Mouse (Mus musculus): ENCODE data around the gene Tmem106a.
"Not testable (repeated sequence)": the region's sequence is repeated elsewhere in the genome, so short reads cannot be mapped to it uniquely, and the experiment has no call there.

Tmem106a gene

DNA sequence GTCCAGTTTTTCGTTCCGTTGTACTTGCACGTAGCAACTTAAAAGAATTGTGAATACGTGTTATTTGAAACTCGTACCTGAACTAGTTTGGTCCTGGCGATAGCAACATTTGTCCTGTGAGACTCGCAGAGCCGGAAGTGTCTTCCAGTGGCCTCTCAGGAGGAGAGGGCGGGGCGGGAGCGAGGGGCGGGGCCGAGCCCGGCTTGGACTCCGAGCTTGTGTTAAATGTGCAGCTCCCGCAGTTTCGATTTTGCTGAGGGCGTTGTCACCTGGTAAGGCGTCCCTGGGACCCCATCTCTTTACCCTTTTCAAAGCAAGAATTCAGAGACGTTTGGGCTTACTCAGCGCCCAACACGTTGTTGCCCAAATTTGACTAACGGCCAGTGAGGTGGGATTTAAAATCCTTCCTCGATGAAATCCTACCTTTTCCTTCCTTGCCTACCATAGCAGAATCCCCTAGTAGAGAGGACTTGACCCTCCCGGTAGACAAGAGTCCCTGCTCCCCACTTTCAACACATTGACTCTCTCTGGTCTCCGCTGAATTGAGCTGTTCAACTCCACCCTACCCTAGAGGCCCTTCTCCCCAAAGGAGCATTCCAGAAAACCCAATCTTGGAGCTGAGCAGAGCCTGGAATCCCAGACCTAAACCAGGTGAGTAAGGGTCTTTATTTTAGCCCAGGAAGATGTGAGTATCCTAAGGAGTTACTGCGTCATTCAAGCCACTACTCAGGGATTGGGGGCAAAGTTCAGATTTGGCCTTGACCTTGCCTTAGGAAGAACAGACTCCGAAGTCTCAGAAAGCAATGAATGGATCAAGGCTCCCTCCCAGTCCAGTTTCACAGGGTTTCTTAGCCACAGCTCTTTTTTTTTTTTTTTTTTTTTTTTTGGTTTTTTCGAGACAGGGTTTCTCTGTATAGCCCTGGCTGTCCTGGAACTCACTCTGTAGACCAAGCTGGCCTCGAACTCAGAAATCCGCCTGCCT is at the start of gene Tmem106a:
Gene Tmem106a (plus strand): TSS at position 189 of the 982 bp plus-strand sequence.
- DNase-seq (ENCODE audit: low read depth, low spot score) = peak; percentile 82

DNA sequence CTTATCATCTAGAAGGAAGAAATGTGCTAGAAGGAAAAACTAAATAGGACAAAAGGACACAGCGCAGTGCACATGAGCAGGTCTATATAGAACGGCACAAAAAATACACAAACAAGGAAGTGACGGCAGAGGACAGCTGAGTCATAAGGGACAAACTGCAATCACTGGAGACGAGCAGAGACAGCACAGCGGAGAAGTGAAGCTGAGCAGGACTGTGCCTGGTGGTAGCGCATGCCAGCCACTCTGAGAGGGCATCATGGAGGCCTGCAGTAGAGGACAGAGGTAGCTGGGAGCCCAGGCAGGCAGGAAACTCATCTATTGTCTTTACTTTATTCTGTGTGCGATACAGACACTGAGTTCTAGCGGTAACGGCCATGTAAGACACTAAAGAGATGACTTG is 38.5 kb upstream of the Tmem106a start:
- DNase-seq (ENCODE audit: low read depth, low spot score) = no peak

DNA sequence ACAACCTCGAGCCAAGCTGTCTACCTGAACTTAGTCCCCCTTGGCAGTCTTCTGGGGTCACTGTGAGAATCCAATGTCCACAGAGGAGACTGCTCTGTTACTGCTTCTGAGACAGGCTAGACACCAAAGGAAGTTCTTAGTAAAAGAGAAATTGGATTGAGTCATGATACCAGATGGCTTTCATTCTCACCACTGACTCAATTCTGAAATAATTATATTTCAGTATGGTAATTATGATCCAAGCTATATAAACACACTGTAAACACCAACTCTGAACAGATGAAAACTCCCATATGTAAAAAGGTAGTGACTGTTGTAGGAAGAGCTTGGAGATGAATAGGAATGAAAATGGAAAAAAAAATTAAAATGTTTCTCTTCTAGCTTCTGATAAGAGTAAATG is 37.9 kb upstream of the Tmem106a start:
- DNase-seq (ENCODE audit: low read depth, low spot score) = no peak

DNA sequence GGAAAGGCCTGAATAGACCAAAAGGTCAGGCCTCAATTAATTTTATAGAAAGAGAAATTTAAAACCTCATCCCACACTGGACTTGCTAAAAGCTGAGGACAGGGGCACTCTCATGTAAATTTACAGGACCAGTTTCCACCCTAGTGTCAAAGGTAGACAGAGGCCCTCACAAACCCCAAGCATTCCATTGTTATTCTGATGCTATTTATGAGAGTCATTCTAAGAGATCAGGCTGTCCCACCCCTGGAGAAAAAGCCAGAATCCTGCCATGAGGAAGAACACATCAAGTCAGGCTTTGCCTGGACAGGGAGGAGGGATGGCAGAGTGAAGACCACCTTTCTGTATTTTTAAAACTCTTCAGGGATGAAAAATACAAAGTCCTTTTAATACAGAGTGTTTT is 33.5 kb upstream of the Tmem106a start:
- no peak for DNase-seq (ENCODE audit: low read depth, low spot score)

DNA sequence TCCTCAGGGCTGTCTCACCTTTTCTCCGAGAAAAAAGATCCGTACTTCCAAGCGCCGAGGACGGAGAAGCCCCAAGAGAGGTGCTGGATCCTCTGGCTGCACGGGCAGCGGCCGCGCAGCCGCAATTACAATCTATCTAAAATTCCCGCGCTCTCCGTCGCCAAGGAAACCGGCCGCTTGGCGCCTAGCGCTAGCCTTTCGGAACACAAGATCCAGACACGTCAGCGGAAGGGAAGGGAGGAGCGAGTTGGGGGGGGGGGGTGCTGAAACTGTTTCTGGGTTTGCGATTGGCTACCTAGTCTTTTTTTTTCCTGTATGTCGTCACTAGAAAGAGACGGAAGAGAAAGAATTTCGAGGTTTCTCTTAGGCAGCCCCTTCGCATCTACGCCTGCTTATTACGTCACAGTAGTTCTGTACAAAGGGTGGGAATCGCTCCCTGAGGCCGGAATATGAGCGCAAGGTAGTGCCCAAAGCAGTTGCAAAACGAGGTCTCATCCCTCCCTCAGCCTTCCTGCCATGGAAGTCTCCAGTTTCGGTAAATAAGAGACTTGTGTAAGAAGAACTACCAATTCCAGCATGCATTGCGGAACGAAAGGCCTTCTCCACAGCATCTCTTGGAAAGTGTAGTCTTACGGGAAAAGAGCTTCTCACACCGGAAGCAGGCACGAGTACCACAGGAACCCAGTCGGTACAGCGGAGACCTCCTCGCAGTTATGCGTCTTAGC is 30.1 kb upstream of the Tmem106a start, which contains the start of the genes Brca1 and Nbr1:
Gene Brca1 (minus strand): TSS at position 205 of the 725 bp plus-strand sequence.
Gene Nbr1 (plus strand): TSS at position 399 of the 725 bp plus-strand sequence.
- peak; percentile 99 for DNase-seq (ENCODE audit: low read depth, low spot score)

DNA sequence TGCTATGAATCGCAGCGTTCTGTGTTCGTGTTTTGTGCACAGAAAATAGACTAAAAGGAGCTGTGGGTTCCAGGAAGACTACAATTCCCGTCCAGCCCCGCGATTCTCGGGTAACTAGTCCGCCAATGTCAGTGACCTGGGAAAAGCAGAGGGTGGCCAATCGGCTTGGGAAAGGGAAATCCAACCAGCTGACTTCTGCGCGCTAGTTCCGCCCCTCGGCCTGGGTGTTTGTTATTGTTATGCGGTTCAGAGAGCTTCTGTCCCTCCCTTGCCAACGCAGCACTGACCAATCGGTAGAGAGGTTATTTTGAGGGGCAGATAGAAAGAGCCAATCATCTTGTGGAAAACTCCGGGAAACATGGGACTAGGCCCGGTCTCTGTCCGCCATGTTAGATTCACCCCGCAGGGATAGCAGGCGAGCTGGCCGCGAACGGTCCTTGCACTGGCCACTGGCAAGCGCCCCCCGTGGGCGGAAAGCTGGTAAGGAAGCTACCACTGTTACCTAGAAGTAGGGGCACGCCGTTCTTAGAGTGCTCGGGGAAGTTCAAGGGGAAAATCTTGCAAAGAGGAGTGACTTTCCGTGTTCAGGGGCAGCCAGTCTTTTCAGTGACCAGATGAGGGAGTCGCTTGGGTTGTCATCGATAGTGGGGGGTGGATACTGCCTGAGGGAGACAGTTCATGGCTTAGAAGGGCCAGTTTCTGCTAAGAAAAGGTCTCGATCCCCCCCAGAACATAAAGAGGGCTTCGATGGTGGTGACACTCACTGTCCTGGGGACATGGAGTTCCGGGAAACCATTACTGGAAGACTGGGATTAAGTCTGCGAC is 29.4 kb upstream of the Tmem106a start:
- DNase-seq (ENCODE audit: low read depth, low spot score) = peak; percentile 100

DNA sequence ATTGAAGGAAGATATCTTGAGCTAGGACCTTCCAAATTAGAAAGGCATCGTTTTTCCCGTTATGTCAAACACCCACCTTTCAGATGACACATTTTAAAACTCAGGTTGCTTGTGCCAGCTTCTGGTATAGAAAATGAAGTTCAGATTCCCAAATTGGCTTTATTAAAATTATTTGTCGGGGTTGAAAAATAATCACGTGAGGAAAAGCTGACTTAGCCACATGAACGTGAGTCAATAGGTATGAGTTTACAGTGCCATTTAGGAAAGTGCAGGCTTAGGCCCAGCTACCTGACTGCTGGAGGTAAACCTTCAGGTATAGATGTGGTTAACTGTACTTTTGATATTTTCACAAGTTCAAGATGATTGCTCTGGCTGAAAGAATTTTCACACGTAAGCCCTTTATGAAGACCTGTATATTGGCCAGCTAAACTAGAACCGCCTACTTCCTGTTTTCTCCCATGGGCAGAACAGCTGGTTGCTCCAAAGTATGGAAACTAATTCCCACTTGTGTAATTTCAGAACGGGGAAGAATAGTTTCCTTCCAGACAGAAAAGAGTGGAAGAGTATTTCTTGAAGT is 28.6 kb upstream of the Tmem106a start:
- DNase-seq (ENCODE audit: low read depth, low spot score) = peak; percentile 75

DNA sequence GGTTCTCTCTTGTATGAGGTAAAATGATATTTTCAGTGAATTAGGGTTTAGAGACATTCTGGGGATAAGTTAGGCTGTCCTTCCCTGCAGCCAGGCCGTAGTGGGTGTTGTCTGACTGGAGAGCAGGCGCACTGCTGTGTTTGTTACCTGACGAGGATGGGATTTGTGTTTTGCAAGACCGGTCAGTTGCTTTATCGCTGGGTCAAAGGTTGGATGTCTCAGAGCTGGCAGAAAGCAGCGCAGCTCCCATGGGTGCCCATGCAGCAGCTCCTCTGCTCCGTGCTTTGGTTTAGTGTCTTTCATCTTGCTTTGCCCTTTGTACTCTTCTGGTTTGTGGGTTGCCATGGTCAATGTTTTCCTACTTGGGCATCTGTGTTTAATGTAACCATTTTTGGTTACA is 25.5 kb upstream of the Tmem106a start:
- DNase-seq (ENCODE audit: low read depth, low spot score) = no peak

DNA sequence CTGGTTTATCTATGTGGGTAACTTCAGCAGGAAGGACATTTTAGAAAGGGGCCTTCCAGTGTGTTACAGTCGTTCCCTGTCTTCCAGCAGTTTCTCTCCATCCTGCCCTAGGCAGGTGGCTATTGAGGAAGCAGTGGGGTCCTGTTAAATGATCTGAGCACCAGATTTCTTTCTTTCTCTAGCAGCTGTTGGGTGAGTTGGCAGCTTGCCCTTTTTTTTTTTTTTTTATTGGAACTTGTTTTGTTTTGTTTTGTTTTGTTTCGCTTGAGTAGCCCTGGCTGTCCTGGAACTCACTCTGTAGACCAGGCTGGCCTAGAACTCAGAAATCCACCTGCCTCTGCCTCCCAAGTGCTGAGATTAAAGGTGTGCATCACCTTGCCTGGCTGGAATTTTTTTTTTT is 25.1 kb upstream of the Tmem106a start:
- no peak for DNase-seq (ENCODE audit: low read depth, low spot score)

DNA sequence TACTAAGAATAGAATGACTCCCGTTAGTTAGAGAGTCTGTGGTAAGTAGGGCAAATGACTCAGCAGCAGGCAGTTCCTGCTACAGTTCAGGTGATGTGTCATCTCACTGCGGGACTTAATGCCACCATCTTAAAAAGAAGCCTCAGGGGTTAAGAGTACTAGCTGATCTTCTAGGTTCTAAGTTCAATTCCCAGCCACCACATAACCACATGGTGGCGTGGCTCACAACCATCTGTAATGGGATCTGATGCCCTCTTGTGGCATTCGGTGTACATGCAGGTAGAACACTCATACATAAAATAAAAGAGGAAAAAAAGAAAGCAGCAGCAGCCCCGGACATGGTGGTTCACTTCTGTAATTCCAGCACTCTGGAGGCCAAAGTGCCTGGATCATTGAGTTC is 19.7 kb upstream of the Tmem106a start:
- peak; percentile 92 for DNase-seq (ENCODE audit: low read depth, low spot score)

DNA sequence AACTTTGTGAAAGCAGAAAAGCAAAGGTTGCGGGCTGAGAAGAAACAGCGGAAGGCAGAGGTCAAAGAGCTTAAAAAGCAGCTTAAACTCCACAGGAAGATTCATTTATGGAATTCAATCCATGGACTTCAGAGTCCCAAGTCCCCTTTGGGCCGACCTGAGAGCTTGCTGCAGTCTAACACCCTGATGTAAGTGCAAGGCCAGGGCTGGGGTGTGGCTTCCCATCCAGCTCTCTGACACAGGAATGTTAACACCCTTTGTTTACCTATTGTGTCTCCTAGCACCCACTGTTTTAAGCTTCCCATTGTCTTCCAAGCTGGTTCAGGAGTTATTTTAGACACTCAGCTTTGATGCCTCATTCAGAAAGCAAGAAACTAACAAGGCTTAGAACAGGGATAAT is 13.6 kb upstream of the Tmem106a start:
- no peak for DNase-seq (ENCODE audit: low read depth, low spot score)

DNA sequence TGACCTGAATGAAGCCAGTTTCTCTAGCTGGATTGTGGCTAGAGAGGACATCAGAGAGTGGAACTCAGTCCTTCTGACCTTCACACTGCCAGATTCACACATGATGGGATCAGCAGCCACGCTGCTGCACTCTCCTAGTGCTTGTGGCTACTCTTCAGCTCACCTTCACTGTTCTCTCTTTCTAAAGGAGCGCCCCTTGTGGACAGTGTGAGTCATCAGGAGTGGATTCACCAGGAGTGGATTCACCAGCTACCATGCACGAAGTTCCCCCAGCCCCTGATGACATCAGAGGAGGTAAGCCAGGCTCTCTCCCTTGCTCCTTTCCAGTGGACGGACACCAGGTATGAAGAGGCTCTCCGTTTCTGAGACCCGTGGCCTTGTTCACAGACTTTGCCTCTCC is 5.9 kb upstream of the Tmem106a start:
- peak; percentile 13 for DNase-seq (ENCODE audit: low read depth, low spot score)

DNA sequence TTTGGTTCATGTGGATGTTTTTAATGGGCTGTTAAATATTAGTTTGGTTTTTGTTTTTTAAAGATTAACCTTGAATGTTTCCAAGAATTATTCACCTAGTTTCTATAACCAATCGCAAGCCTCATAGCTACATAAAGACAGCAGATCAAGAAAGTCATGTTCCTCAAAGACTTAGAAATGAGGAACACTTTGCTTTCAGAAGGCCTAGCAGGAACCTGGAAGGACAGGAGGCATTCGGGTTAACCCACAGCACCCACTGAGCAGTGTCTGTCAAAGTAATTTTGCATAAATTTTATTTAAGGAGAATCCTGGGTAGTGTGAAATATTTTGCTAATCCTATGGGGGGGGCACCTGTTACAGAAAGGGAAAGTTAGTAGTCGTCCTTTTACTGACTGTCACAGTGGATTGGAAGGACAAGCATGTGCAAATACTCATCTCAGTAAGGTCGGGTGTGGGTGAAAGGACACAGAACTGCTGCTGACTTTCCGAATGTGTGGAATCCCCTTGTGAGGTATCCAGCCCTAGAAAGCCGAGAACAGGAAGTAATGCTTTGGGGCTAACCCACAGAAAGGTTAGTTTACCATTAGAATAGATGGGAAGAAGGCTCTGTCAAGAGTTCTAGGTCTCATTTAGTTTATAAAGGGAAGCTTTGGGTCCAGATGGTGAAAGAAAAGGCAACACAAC is 819 bp upstream of the Tmem106a start:
- DNase-seq (ENCODE audit: low read depth, low spot score) = no peak

DNA sequence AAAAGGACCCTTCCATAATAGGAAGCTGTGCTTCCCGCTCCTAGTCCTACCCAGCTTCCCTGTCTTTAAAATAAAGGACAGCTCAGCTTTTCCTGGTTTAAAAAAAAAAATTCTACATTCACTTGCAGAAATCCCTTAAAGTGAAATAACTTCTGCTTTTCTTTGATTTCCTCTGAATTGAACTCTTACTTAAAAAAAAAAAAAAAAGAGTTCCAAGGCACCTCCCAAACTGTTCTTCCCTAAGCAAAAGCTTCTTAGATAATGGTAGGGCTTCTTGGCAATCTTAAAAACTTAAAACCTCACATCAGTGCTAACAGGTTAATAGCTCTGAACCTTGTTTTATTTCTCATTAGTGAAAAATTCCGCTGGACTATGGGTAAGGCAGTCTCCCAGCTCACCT is 1.2 kb downstream of the Tmem106a start:
- DNase-seq (ENCODE audit: low read depth, low spot score) = no peak

DNA sequence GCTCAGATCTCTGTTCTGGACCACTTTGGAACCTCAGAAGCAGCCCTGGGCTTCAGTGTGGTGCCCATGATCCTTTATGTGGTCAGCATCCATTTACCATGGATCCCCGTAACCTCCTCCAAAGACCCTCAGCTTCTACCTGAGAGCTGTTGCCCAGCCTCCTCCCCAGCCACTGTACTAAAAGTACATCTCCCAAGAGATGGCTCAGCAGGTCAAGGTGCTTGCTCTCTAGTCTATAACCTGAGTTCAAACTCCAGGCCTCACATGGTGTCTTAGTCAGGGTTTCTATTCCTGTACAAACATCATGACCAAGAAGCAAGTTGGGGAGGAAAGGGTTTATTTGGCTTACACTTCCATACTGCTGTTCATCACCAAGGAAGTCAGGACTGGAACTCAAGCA is 3.0 kb downstream of the Tmem106a start:
- DNase-seq (ENCODE audit: low read depth, low spot score) = not testable (repeated sequence)

DNA sequence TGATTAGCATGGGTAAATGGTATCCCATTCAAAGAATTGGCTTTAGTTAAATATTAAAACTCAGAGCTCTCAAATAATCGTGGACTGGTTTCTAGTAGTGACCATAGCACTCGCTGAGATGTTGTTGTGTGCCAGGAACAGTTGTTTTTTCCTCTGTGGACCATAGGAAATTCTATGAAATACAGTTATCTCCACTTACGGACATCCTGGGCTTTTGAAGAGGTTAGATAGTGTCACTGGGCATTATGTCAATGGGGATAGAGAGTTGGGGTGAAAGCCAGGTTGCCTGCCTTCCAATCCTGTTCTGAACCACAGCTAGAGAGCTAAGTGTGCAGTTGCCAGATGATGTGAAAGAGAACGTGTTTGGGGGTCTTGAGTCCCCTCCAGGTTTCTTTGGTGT is 3.8 kb downstream of the Tmem106a start:
- no peak for DNase-seq (ENCODE audit: low read depth, low spot score)

DNA sequence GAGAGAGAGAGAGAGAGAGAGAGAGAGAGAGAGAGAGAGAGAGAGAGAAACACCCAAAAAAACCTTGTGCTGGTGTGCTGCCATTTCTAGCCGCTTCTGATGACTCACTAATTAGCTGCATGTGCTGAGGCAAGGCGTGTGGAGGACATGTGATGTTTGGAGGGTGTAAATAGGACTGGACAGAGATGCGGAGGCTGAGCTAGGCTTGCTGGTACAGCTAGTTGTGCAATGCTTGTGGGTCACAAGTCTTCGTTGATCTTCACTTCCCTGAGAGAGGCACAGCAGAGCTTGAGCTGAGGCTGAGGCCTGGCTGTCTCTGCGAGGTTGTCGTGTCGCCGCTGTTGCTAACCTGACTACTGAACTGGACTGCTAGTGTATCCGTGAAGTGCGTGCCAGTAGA is 5.6 kb downstream of the Tmem106a start:
- DNase-seq (ENCODE audit: low read depth, low spot score) = peak; percentile 83

DNA sequence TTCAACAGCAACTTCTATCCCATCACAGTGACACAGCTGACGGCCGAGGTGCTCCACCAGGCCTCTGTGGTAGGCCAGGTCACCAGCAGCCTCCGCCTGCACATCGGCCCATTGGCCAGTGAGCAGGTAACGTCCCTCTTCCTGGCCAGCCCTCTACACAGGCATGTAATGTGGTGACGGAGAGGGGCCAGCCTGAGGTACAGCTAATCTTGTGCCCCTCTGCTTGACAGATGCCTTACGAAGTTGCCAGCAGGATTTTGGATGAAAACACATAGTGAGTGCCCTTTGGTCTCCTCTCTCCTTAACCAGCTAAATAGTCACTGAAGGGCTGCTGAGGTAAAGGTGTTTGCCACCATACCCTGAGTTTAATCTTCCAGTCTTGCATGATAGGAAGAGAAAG is 6.8 kb downstream of the Tmem106a start:
- DNase-seq (ENCODE audit: low read depth, low spot score) = no peak

DNA sequence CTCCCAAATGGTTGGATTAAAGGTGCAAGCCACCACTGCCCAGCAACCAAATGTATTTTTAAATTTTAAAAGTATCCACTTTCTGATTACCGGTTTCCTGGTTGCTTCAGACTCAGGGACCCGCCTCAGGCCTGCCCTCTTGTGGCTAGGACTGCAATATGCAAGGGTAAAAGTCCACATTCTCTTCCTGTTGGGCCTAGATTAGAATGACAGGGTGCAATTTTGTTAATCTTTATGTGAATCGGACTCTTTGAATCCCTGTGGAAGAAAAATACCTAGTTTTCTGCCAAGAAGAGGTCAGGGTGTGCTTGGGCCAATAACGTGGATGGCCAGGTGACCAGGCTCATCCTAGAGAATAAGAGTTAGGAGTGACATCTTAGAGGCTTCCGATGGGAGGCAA is 7.4 kb downstream of the Tmem106a start:
- DNase-seq (ENCODE audit: low read depth, low spot score) = peak; percentile 85

DNA sequence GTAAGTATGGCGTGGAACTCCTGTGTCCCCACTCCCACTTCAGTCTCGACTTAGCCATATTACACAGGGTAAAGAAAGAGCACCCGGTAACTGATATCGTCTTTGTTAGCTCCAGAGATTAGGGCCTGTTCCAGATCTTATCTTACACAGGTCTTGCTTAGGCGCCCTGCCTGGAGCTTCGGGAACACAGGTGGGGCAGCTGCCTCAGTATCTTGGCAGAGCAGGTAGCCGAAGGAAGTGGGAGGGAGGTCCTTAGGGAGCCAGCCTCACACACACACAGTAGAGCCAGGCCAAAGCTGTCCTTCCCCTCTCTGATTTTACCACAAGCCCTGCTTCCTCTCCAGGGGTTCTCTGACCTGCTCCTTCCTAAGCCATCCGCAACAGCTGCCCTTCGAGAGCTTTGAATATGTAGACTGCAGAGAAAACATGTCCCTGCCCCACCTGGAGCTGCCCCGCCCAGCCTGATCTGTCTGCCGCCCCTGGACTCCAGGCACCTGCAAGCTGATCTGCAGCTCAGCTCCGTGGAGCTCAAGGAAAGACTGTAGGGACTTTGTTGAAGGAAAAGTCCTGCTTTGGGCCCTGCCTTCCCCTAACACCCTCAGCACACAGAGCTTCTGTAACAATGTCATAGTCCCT is 8.1 kb downstream of the Tmem106a start:
- DNase-seq (ENCODE audit: low read depth, low spot score) = no peak

Data from 3T3-L1 (cell line).